Mouse (Mus musculus) liver (tissue): Measurements from ENCODE around the gene Abcb9.
"Not testable (repeated sequence)": the region's sequence is repeated elsewhere in the genome, so short reads cannot be mapped to it uniquely, and the experiment has no call there.

Experiments used
- DNase-seq: peaks from one replicate; pipeline ENCODE4 v3.0.0-alpha.2; 2020; ENCODE audit warnings: mixed read lengths

The Abcb9 gene

GRCm38 (mm10) chr5:124056219-124056618 lies 39.4 kb downstream of the Abcb9 start:
- DNase-seq, result no peak

- DNase-seq, result not testable (repeated sequence)
Measured at GRCm38 (mm10) chr5:124052641-124053040, 43.0 kb downstream of the Abcb9 start.

GRCm38 (mm10) chr5:124051899-124052491 lies 43.6 kb downstream of the Abcb9 start:
- DNase-seq, result peak; percentile 94

- peak; percentile 73 for DNase-seq
Measured at GRCm38 (mm10) chr5:124050095-124051050, 45.2 kb downstream of the Abcb9 start.

- peak; percentile 38 for DNase-seq
Measured at GRCm38 (mm10) chr5:124049249-124050045, 46.2 kb downstream of the Abcb9 start.

- DNase-seq, result peak; percentile 35
Measured at GRCm38 (mm10) chr5:124046741-124047401, 48.7 kb downstream of the Abcb9 start.

GRCm38 (mm10) chr5:124045453-124046010 lies 50.1 kb downstream of the Abcb9 start:
- DNase-seq, result no peak

- no peak for DNase-seq
Measured at GRCm38 (mm10) chr5:124043999-124044398, 51.6 kb downstream of the Abcb9 start.

GRCm38 (mm10) chr5:124043212-124043978 lies 52.2 kb downstream of the Abcb9 start:
- DNase-seq, result peak; percentile 50

GRCm38 (mm10) chr5:124041097-124041496 lies 54.5 kb downstream of the Abcb9 start:
- DNase-seq, result no peak

GRCm38 (mm10) chr5:124039602-124040001 lies 56.0 kb downstream of the Abcb9 start:
- peak; percentile 40 for DNase-seq

- DNase-seq, result peak; percentile 48
Measured at GRCm38 (mm10) chr5:124036836-124037235, 58.8 kb downstream of the Abcb9 start.

- DNase-seq, result no peak
Measured at GRCm38 (mm10) chr5:124036341-124036740, 59.3 kb downstream of the Abcb9 start.

GRCm38 (mm10) chr5:124035806-124036205 lies 59.8 kb downstream of the Abcb9 start:
- no peak for DNase-seq

GRCm38 (mm10) chr5:124035406-124035805 lies 60.2 kb downstream of the Abcb9 start:
- no peak for DNase-seq

- no peak for DNase-seq
Measured at GRCm38 (mm10) chr5:124034471-124034870, 61.1 kb downstream of the Abcb9 start.

- DNase-seq, result peak; percentile 93
Measured at GRCm38 (mm10) chr5:124032001-124032508, 63.5 kb downstream of the Abcb9 start, which contains the start of gene Vps37b. Vps37b (minus strand) TSS chr5:124032270.

- DNase-seq, result peak; percentile 83
Measured at GRCm38 (mm10) chr5:124031068-124031955, 64.3 kb downstream of the Abcb9 start.

GRCm38 (mm10) chr5:124030386-124031067 lies 65.1 kb downstream of the Abcb9 start:
- DNase-seq, result no peak
